Mouse (Mus musculus): ENCODE results near the gene Cep290. TPM values are rescaled to one million over a fixed set of nuclear protein-coding genes. Genes with fewer than 3 reads are reported as not detected.

The Cep290 gene
- 5.4 and 5.5 TPM in 2 replicates for polyA plus RNA-seq (2015; fragmentation: Nextera tagmentation; extraction: Ambion mirVana)

DNA sequence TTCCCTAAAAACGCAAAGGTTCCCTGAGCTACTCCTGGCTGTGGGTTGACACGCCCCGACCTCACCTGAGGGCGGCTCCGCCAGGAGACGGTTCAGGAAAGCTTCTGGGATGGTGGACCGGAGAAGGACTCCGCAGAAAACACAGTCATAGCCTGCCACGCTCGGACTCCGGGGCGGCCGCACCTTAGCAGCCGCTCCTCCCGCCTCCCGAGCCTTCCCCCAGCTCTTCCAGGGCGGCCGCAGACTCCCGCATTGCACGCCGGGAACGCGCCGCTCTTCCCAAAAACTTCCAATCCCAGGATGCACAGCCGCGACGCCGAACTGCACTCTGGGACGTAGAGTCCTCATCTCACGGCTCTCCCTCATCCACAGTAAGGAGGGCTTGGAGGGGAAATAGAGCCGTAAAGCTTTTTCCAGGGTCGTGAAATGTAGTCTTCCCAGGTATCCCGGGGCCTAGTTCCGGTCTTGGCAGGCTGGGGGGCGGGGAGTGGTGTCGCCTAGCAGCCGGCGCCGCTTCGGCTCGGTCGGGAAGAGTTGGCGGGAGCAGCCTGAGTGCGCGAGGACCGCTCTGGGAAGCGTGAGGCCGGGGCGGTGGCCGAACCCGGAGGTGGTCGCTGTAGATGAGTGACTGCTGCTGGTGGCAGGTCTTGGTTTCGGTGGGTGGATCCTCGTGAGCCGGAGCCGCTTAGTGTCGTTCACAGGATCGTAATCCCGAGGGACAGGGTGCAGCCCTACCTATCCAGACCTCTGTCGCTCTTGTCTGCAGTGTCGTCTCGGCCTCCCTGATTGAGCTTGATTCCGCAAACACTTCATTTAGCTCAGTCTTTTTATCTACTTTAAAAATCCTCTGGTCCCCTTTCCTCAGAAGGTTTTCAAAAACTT lies at the start of gene Cep290, which contains the start of gene Tmtc3:
Cep290 (plus strand) TSS at position 462 of the 882 bp plus-strand sequence.
Tmtc3 (minus strand) TSS at position 254 of the 882 bp plus-strand sequence.
- peak within 1 kb of the TSS; percentile 51 for H3K4me2 ChIP-seq (replicated peaks)
- H3K4me1 ChIP-seq, result 0 out of 2 replicates have a peak, but pooled peaks cover 6% of the 10 kb centered on the region
- H3K9ac ChIP-seq, result peak within 1 kb of the TSS; percentile 72
- under 1% methylated on average over 63 of the region's 63 CpGs for WGBS
- no peaks in the 10 kb centered on the region for H3K9me3 ChIP-seq (replicated peaks)
- peak; percentile 99 for ATAC-seq (ENCODE audit: insufficient number of reproducible peaks, low FRiP score, low TSS enrichment, low read depth)
- no peaks in the 10 kb centered on the region for H3K36me3 ChIP-seq
- H3K27me3 ChIP-seq, result no peaks in the 10 kb centered on the region
- peak within 1 kb of the TSS; percentile 74 for H3K4me3 ChIP-seq (replicated peaks)
- H3K27ac ChIP-seq (replicated peaks), result peak within 1 kb of the TSS; percentile 79

DNA sequence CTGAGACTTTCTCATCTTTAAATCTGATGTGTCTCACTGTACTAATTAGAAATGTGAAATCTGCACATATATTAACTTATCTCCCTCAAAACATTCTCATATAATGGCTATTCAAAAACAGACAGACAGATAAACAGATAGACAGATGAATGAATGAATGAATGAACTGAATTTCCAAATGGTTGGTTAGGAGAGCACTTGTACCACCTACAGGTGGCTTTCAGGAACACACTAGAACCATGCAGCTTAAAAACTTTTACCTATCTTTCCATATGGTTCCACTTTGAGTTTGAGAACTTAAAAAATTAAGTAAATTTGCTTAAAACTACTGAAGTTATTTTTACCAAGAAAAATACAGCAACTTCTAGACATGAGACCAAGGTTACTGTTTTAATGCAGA lies 38.0 kb upstream of the Cep290 start:
- Histone ChIP-seq H3K9ac (no peak overlapping the region), H3K27me3 (no peaks in the 10 kb centered on the region), H3K27ac (replicated peaks) (no peak overlapping the region), H3K4me2 (replicated peaks) (no peak overlapping the region), H3K4me1 (no peaks in the 10 kb centered on the region), H3K9me3 (replicated peaks) (no peaks in the 10 kb centered on the region), H3K4me3 (replicated peaks) (no peak overlapping the region), H3K36me3 (peaks cover 12% of the 10 kb centered on the region; the same call in 1 of the 2 replicates)
- ATAC-seq (ENCODE audit: insufficient number of reproducible peaks, low FRiP score, low TSS enrichment, low read depth), result no peak

DNA sequence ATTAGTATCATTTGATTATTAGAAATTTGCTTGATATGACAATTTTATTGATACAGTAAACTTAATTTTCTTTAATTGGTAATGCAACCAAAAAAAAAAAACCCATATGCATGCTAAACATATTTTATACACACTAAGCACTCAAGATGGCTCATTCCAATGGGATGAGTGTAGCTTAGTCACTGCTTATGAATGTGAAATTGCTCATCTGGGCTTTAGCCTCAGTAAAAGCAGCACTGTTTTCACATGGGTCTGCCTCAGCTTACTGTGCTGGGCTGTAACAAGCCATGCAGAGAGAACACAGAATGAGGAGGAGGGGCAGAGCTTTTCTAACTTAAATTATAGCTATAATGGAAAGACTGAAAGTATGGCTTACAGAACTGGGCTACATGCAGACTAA lies 26.8 kb upstream of the Cep290 start:
- no peak overlapping the region for H3K9ac ChIP-seq
- no peaks in the 10 kb centered on the region for H3K9me3 ChIP-seq (replicated peaks)
- peaks cover 21% of the 10 kb centered on the region for H3K36me3 ChIP-seq
- ATAC-seq (ENCODE audit: insufficient number of reproducible peaks, low FRiP score, low TSS enrichment, low read depth), result no peak
- no peak overlapping the region for H3K4me3 ChIP-seq (replicated peaks)
- H3K27ac ChIP-seq (replicated peaks), result no peak overlapping the region
- H3K4me1 ChIP-seq, result no peaks in the 10 kb centered on the region
- no peak overlapping the region for H3K4me2 ChIP-seq (replicated peaks)
- no peaks in the 10 kb centered on the region for H3K27me3 ChIP-seq

DNA sequence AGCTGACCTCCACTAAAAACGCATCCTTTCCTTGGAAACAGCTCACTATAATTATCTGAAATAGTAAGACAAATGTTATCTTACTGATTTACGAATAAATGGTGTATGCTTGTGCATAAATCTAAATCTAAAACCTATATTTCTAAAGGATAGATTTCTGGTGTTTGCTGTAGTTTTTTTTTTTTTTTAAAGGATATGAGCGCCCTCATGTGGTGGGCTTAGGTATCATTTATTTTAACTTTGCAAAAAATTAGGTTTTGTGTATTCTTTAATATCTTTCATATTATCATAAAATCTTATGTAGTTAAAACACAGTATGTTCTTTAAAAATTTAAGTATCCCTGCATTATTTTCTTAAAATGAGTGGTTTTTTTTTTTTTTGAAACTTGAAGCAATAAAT lies 12.3 kb upstream of the Cep290 start:
- H3K9ac ChIP-seq, result no peak overlapping the region
- H3K4me3 ChIP-seq (replicated peaks), result no peak overlapping the region
- H3K4me1 ChIP-seq, result no peaks in the 10 kb centered on the region
- H3K27ac ChIP-seq (replicated peaks), result no peak overlapping the region
- peaks cover 19% of the 10 kb centered on the region; the same call in 1 of the 2 replicates for H3K36me3 ChIP-seq
- H3K4me2 ChIP-seq (replicated peaks), result no peak overlapping the region
- WGBS, result 56% methylated on average over 3 of the region's 3 CpGs
- no peaks in the 10 kb centered on the region for H3K27me3 ChIP-seq
- H3K9me3 ChIP-seq (replicated peaks), result no peaks in the 10 kb centered on the region
- ATAC-seq (ENCODE audit: insufficient number of reproducible peaks, low FRiP score, low TSS enrichment, low read depth), result no peak

DNA sequence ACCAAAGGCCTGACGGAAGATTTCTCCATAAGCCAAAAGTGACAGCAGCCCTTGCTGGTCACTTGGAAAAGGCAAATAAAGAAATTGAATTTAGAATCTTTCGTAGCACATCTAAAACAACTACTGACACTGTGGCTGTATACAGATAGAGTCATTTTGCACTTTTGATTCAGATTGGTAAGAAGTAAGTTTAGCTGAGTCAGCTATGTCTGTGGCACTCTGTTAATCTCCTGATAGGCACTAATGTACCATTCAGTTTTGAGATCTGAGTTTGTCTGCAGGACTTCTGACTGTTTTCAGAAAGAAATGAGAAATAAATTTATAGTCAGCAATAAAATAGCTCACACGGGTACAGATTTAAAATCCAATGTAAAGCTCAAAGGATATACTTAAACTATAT lies 7.8 kb upstream of the Cep290 start:
- no peaks in the 10 kb centered on the region for H3K27me3 ChIP-seq
- no peaks in the 10 kb centered on the region for H3K9me3 ChIP-seq (replicated peaks)
- H3K4me2 ChIP-seq (replicated peaks), result no peak overlapping the region
- no peaks in the 10 kb centered on the region for H3K4me1 ChIP-seq
- no peak overlapping the region for H3K27ac ChIP-seq (replicated peaks)
- no peak for ATAC-seq (ENCODE audit: insufficient number of reproducible peaks, low FRiP score, low TSS enrichment, low read depth)
- H3K36me3 ChIP-seq, result peaks cover 16% of the 10 kb centered on the region; the same call in 1 of the 2 replicates
- WGBS, result 92% methylated on average over 3 of the region's 3 CpGs
- H3K4me3 ChIP-seq (replicated peaks), result no peak overlapping the region
- no peak overlapping the region for H3K9ac ChIP-seq

DNA sequence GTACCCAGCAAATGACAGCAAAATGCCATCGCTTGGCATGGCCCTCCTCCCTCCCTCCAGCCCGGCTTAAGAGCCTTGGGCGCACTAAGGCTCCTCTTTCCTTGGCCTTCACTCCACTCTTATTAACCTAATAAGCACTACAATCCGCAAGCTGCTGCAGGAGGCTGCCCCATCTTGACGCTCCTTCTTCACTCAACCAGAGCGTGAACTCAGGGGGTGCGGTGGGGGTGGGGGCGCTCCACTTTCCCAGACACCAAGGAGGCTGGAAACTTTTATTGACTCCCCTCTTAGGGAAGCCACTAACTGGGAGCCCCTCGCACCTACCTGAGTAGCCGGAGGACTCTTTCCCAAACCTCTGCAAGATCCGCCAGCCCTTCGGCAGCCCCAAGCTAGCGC lies 659 bp upstream of the Cep290 start:
- H3K9ac ChIP-seq, result peak overlapping the region; percentile 72
- peak overlapping the region; percentile 51 for H3K4me2 ChIP-seq (replicated peaks)
- H3K4me3 ChIP-seq (replicated peaks), result peak overlapping the region; percentile 74
- H3K9me3 ChIP-seq (replicated peaks), result no peaks in the 10 kb centered on the region
- peak overlapping the region; percentile 79 for H3K27ac ChIP-seq (replicated peaks)
- no peak for ATAC-seq (ENCODE audit: insufficient number of reproducible peaks, low FRiP score, low TSS enrichment, low read depth)
- H3K36me3 ChIP-seq, result no peaks in the 10 kb centered on the region
- 0% methylated on average over 13 of the region's 13 CpGs for WGBS
- H3K4me1 ChIP-seq, result 0 out of 2 replicates have a peak, but pooled peaks cover 6% of the 10 kb centered on the region
- H3K27me3 ChIP-seq, result no peaks in the 10 kb centered on the region

DNA sequence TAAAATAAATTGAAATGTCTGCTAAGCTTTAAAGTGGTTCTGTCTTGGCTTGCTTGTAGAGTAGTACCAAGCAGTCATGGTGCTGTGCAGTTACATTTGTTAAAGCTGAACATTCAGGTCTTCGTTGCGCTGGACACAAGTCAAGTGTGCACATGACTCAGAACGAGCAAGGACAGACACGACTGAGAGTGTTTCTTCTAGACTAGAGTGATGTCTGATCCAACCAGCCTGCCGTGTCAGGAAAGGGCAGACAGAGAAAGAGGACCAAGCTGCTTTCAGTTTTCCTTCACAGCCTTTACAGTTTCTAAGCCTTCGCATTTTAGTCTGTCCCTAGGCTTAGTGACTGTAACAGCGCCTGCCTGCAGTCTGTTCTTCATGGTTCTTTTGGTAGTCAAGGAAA lies 4.6 kb downstream of the Cep290 start:
- ATAC-seq (ENCODE audit: insufficient number of reproducible peaks, low FRiP score, low TSS enrichment, low read depth), result no peak
- no peak overlapping the region for H3K4me3 ChIP-seq (replicated peaks)
- H3K9me3 ChIP-seq (replicated peaks), result no peaks in the 10 kb centered on the region
- no peaks in the 10 kb centered on the region for H3K27me3 ChIP-seq
- H3K36me3 ChIP-seq, result peaks cover 16% of the 10 kb centered on the region; the same call in 1 of the 2 replicates
- H3K27ac ChIP-seq (replicated peaks), result no peak overlapping the region
- no peak overlapping the region for H3K4me2 ChIP-seq (replicated peaks)
- H3K4me1 ChIP-seq, result 0 out of 2 replicates have a peak, but pooled peaks cover 3% of the 10 kb centered on the region
- 91% methylated on average over 7 of the region's 7 CpGs for WGBS
- no peak overlapping the region for H3K9ac ChIP-seq

DNA sequence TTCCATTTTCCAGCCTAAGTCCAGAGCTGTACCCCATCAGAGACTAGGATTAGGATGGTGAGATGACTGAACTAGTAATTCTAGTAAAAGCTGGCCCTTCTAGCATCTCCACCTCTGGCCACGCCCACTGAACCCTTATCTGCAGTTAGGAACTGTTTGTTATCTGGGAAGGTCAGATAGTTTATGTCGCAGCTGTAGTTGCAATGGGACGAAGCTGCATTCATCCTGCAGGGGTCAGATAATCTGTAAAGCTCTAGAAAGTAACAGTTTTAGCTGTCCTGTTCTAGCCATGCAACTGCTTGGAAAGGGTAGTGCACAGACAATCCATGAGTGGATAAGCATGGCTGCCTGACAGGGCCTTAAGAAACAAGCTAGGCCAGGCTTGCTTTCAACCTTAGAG lies 11.0 kb downstream of the Cep290 start:
- no peak overlapping the region for H3K4me2 ChIP-seq (replicated peaks)
- no peak overlapping the region for H3K9ac ChIP-seq
- no peaks in the 10 kb centered on the region for H3K9me3 ChIP-seq (replicated peaks)
- H3K27ac ChIP-seq (replicated peaks), result no peak overlapping the region
- ATAC-seq (ENCODE audit: insufficient number of reproducible peaks, low FRiP score, low TSS enrichment, low read depth), result no peak
- 87% methylated on average over 3 of the region's 3 CpGs for WGBS
- no peaks in the 10 kb centered on the region for H3K4me1 ChIP-seq
- no peak overlapping the region for H3K4me3 ChIP-seq (replicated peaks)
- peaks cover 33% of the 10 kb centered on the region for H3K36me3 ChIP-seq
- no peaks in the 10 kb centered on the region for H3K27me3 ChIP-seq

DNA sequence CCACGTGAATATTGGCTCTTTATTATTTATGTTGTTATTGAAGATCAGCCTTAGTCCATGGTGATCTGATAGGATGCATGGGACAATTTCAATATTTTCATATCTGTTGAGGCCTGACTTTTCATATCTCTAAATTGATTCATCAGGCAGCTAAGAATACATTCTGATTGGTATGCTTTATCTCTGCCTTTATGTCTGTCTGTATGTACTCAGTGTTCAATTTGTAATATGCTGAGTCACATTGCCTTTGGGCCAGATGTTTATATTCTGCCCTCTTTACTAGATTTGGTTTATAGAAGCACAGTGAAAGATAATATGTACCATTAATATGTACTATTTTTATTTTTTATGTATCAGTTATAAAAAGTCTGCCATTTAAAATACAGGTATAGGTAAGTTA lies 20.8 kb downstream of the Cep290 start:
- no peak for ATAC-seq (ENCODE audit: insufficient number of reproducible peaks, low FRiP score, low TSS enrichment, low read depth)
- no peaks in the 10 kb centered on the region for H3K4me1 ChIP-seq
- 89% methylated on average over 1 of the region's 1 CpGs for WGBS

DNA sequence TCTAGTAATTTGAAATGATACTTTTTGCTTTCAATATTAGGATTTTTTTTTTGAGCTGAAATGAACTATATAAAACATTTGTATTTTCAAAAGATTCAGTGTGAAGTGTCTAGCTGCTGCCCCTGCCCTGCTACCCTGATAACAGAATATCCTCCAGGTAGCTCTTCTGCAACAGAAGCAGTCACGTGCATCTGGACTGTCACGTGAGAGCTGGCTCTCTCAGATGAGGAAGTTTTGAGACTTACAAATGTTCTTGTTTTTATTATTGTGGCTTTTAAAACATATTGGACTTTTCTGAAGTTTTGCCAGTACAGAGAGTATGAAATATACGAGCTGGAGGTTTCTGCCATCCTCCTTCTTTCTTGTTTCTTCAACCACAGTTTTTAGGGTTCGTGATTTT lies 34.3 kb downstream of the Cep290 start:
- ATAC-seq (ENCODE audit: insufficient number of reproducible peaks, low FRiP score, low TSS enrichment, low read depth), result no peak

More for the DNA sequence above, 20.8 kb downstream of the Cep290 start:
- Histone ChIP-seq H3K9me3 (replicated peaks) (no peaks in the 10 kb centered on the region), H3K36me3 (peaks cover 8% of the 10 kb centered on the region; the same call in 1 of the 2 replicates), H3K4me3 (replicated peaks) (no peak overlapping the region), H3K27me3 (no peaks in the 10 kb centered on the region), H3K27ac (replicated peaks) (no peak overlapping the region), H3K9ac (no peak overlapping the region), H3K4me2 (replicated peaks) (no peak overlapping the region)

DNA sequence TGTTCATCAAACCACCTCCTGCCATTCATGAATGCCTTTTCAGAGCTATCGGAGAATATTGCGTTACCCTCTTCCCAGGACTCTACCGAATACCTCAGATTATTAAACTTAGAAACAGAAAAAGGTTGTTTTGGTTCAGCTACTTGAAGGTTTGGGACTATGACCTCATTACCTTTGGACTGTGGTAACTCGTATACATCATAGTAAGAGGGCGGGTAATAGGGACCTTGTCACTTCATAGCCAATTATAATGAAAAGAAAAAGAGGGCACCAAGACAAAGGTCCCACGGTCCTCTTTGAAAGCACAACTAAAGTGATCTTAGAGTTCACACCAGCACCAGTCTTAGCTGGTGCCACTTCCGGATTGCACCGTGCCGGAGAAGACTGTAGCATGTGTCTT lies 35.0 kb downstream of the Cep290 start:
- Histone ChIP-seq H3K4me2 (replicated peaks) (no peak overlapping the region), H3K4me1 (no peaks in the 10 kb centered on the region), H3K36me3 (peaks cover 6% of the 10 kb centered on the region), H3K27ac (replicated peaks) (no peak overlapping the region), H3K9ac (no peak overlapping the region), H3K27me3 (no peaks in the 10 kb centered on the region), H3K9me3 (replicated peaks) (no peaks in the 10 kb centered on the region), H3K4me3 (replicated peaks) (no peak overlapping the region)
- WGBS, result 89% methylated on average over 9 of the region's 9 CpGs
- no peak for ATAC-seq (ENCODE audit: insufficient number of reproducible peaks, low FRiP score, low TSS enrichment, low read depth)

More for the DNA sequence above, 34.3 kb downstream of the Cep290 start:
- WGBS, result 52% methylated on average over 4 of the region's 4 CpGs
- no peak overlapping the region for H3K27ac ChIP-seq (replicated peaks)
- peaks cover 6% of the 10 kb centered on the region for H3K36me3 ChIP-seq
- H3K9me3 ChIP-seq (replicated peaks), result no peaks in the 10 kb centered on the region
- H3K4me3 ChIP-seq (replicated peaks), result no peak overlapping the region
- no peak overlapping the region for H3K4me2 ChIP-seq (replicated peaks)
- H3K4me1 ChIP-seq, result no peaks in the 10 kb centered on the region
- no peak overlapping the region for H3K9ac ChIP-seq
- no peaks in the 10 kb centered on the region for H3K27me3 ChIP-seq

Measured in embryonic facial prominence, embryonic 15.5 days (tissue).